Mouse (Mus musculus): ENCODE results near the gene Rfx8. TPM values are rescaled to one million over a fixed set of nuclear protein-coding genes. Genes with fewer than 3 reads are reported as not detected.

Rfx8 gene
- polyA plus RNA-seq (2015; fragmentation: Nextera tagmentation; extraction: Ambion mirVana) = 0.33 and 0.38 TPM in 2 replicates

DNA sequence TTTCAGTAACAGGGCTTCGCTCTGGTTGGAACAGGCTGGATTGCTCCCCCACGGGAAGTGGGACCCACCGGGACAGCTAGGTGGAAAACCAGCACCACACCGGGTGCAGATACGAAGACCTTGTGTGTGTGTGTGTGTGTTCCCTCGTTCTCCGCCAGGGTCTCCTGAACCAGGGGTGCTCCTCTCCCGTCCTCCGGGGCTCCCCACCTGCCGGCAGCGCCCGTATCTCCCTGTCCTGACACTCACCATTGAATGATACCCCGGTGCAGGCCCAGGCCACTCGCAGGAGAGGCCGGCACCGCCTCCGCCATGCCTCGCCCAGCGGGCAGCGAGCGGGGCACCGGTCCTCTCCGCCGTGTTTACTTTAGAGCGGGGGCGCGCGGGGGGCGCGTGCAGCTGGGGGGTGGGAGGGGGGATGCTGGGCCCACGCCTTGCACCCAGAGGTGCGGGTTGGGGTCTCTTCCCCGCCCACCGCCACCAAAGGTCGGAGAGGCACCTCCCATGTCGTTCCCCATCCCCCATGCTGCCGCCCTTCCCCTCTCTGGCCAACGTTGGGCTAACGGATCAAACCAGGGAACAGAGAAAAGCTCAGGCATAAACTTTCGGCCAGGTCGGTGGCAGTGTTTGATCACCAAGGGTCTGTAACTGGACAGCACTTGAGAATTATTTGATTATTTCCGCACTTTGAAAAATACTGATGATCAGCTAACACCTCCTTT, at the start of gene Rfx8:
Rfx8 (minus strand) TSS at position 366 of the 719 bp plus-strand sequence.

DNA sequence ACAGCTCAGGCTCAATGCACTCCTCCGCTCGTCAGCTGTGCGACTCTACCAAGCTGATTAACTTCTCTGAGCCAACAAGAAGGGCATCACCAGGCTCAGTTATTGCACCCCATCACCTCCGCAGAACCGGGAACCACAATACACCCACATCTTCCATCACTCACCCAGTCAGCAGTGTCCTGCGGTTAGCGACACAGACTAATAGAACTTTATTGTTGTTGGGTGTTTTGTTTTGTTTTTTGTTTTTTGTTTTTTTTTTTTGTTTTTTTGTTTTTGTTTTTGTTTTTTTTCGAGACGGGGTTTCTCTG, 69.6 kb downstream of the Rfx8 start, which contains the start of gene Creg2:
Creg2 (minus strand) TSS at position 234 of the 308 bp plus-strand sequence.

Other genes with a start within 250 kb of the Rfx8 start
- 11.3 and 11.5 TPM in 2 replicates for gene Tbc1d8, start 242.2 kb downstream of the Rfx8 start, polyA plus RNA-seq (2015; fragmentation: Nextera tagmentation; extraction: Ambion mirVana)
- gene Cnot11, start 186.0 kb downstream of the Rfx8 start, polyA plus RNA-seq (2015; fragmentation: Nextera tagmentation; extraction: Ambion mirVana) = 12.9 and 16.0 TPM in 2 replicates
- 8.6 and 11.1 TPM in 2 replicates for gene Rnf149, start 143.6 kb downstream of the Rfx8 start, polyA plus RNA-seq (2015; fragmentation: Nextera tagmentation; extraction: Ambion mirVana)
- 0.03 and 0.07 TPM in 2 replicates for gene Creg2, start 69.5 kb downstream of the Rfx8 start, polyA plus RNA-seq (2015; fragmentation: Nextera tagmentation; extraction: Ambion mirVana)
- gene Gm3646, start 84.3 kb upstream of the Rfx8 start, polyA plus RNA-seq (2015; fragmentation: Nextera tagmentation; extraction: Ambion mirVana) = 0.86 and 1.7 TPM in 2 replicates
- 14.3 and 15.7 TPM in 2 replicates for gene Map4k4, start 179.9 kb upstream of the Rfx8 start, polyA plus RNA-seq (2015; fragmentation: Nextera tagmentation; extraction: Ambion mirVana)

Data from skeletal muscle tissue, postnatal 0 days (tissue).